Mouse (Mus musculus): Measurements from ENCODE around the gene Akr1c13.

The Akr1c13 gene

DNA sequence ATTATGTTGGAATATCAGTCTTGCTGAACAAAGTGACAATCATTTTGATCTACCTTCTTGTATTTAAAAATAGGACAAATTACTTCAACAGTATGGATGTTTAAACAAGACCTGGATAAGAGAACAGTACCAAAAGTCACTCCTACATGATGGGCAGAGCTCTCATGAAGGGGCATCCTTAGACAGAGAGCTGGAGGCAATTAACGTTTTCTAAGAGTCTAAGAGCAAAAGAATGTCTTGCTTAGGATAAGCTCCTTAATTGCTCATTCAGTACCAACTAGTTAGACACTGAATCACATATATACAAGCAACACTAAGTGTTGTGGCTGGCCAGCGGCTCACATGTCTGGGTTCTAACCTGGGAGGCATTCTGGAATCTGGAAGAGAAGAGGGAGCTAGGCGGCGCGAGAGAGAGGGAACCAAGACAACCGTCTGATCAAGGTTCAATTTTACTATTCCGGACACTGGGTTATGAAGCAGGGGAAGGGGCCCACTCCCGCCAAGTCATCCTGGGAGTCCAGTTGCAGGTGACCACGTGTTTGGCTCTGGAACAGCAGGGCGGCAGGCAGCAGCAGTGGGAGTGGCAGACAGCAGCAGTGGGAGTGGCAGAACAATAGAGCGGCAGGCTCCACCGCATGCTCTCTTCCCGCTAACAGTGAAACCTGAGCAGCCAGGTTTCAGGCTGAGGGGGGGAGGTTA is 54.1 kb downstream of the Akr1c13 start:
- DNase-seq = peak; percentile 0 to 2

DNA sequence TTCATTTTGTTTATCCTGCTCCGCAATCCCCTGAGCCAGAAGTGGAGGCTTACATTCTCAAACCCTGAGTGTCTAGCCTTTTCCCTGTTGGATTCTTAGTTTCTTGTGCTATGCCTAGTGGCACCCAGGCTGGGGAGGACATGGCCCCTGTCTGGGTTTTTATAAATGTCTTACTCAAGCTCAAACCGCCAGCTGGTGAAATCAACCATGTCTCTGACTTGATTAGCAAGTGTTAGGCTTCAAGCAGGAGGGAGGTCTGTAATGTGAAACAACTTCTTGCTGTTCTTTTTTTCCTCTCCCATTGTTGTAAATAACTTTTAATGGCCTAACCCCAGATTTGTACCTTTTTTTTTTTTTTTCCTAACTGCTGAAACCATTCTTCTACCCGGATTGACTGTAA is 58.4 kb downstream of the Akr1c13 start:
- DNase-seq = no peak
